Mouse (Mus musculus): ENCODE results near the gene Tldc2.

GRCm38 (mm10) chr2:157046956-157047355 is 39.9 kb upstream of the Tldc2 start:
- no peak for TF ChIP-seq CTCF (IDR thresholded peaks at IDR 0.05; ENCODE audit: insufficient read depth, low read length)
- no peak for TF ChIP-seq POLR2A (IDR thresholded peaks at IDR 0.05; ENCODE audit: borderline replicate concordance, extremely low read depth, low read depth, low read length)

Data from lung, adult 2 months (tissue).